Mouse (Mus musculus) fat pad, adult 2 months (tissue): ENCODE measurements around the gene Fbxo21.

Experiments used
- DNase-seq: peaks from one replicate; pipeline ENCODE4 v3.0.0-alpha.2; 2011; ENCODE audit warnings: low read depth, low spot score; ENCODE audit errors: extremely low read depth

The Fbxo21 gene

GRCm38 (mm10) chr5:118019905-118020304 is 43.4 kb downstream of the Fbxo21 start:
- no peak for DNase-seq

- no peak for DNase-seq
These were observed 46.5 kb downstream of the Fbxo21 start for GRCm38 (mm10) chr5:118023053-118023452.

DNA sequence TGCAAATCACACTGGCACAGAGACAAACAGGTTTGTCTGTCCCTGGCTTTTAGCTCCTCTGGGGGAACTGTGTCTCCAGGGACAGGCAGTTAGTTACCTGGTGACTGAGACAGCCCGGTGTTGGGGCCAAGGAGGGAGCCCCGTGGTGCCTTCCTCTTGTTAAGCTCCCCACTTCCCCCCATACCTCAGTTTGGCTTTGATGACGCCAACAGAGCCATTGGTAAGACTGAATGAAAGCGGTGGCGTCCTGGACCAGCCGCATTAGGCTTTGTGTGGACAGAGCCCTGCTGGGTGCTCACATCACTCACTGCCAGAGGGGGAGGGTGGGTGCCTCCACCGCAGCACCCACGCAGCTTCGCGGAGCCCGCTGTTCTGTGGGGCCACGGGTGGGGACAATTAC is 49.4 kb downstream of the Fbxo21 start:
- no peak for DNase-seq

- DNase-seq, result no peak
These were observed 49.8 kb downstream of the Fbxo21 start for GRCm38 (mm10) chr5:118026343-118026742.

- DNase-seq, result no peak
These were observed 50.7 kb downstream of the Fbxo21 start for GRCm38 (mm10) chr5:118027101-118027697.

DNA sequence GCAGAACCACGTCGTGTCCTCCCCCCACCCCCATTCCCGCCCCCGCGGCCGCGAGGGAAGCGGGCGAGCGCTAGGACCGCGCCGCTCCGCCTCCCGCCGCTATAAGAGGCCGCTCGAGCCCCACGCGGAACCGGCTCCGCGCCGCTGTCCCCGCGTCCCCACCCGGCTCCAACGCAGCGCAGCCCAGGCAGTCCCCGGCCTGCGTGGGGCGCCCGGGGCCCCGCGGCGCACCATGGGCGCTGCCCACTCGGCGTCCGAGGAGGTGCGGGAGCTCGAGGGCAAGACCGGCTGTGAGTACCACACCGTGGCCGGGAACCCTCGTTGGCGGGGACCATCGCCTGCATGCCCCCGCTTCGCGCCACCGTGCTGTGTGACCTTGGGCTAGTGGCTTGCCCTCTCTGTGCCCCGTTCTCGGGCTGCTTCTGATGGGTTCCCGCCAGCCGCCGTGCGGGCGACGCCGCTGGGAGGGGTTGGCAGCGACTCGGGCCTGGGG is 51.2 kb downstream of the Fbxo21 start, which contains the start of gene Tesc:
TSS of gene Tesc (plus strand) at position 46 of the 493 bp plus-strand sequence.
- DNase-seq, result no peak

DNA sequence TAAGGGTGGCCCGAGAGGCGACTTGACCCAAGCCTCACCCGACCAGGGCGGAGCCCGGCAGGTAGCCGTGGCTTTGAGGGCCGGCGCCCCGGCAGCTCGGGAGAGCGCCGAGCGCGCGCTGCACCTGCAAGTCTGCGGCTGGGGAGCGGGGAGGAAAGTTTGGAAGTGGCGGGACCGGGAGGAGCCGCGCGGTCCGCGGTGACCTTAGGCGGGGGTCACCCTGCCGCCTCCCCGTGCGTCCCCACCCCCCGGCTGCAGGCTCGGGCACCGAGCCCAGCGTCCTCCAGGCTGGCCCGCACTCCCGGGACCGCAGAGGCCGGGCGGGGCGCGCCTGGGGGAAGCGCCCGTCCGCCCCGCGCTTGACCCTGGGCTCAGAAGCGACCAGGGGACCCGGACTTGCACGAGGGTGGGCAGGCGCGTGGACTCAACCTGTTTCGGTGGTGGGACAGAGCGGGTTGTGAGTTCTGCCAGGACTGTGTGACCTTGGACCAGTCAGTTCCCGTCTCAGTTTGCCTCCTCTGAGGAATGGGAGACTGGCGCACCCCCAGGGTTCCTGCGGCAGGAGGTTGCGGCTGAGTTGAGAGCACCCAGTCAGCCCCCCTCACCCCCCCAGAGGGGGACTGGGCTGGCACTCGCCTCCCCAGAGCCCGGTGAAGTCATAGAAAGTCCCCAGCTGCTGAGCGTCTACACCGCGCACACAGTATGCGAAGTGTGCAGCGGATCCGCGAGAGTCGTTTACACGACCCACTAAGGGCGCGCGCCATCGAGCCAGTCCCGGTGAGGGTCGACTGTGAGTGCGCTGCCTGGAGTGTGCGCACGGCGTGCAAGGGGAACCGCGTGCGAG is 51.9 kb downstream of the Fbxo21 start:
- DNase-seq, result no peak

DNA sequence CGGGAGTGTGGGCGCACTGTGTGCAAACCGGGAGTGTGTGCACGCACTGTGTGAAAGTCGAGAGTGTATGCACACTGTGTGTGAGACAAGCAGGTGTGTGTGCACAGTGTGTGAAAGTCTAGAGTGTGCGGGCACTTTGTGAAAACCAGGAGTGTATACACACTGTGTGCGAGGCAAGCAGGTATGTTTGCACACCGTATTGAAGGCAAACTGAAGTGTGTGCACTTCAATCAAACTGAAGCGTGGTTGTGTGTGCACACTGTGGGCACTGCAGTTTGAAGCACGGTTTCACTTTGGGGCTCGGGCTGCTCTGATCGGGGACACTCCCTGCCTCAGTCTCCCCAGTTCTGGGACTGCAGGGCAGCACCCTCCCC is 52.5 kb downstream of the Fbxo21 start:
- no peak for DNase-seq

GRCm38 (mm10) chr5:118029420-118029819 is 52.9 kb downstream of the Fbxo21 start:
- DNase-seq, result no peak

- no peak for DNase-seq
These were observed 53.6 kb downstream of the Fbxo21 start for GRCm38 (mm10) chr5:118030022-118030675.

DNA sequence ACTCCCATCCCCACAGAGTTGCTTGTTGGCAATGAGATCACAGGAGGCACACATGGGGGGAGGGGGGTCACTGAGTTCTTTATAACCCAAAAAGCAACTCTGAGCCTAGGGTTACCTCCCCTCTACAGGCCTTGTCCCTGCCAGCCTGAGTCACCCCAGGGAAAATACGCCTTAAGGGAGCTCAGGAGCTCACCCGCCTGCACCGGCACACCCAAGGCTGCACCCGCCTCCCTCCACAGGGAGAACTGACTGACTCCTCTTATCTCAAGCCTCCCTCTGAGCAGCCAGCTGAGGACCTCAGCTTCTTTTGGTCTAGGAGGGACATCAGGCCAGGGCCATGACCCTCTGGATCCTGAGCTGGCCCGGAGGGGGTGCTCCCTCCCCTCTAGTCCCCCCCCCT is 54.5 kb downstream of the Fbxo21 start:
- DNase-seq, result no peak

- DNase-seq, result no peak
These were observed 55.0 kb downstream of the Fbxo21 start for GRCm38 (mm10) chr5:118031508-118031907.

- no peak for DNase-seq
These were observed 56.8 kb downstream of the Fbxo21 start for GRCm38 (mm10) chr5:118033328-118033727.

- DNase-seq, result no peak
These were observed 57.2 kb downstream of the Fbxo21 start for GRCm38 (mm10) chr5:118033740-118034139.

- no peak for DNase-seq
These were observed 58.1 kb downstream of the Fbxo21 start for GRCm38 (mm10) chr5:118034632-118035031.

- DNase-seq, result no peak
These were observed 59.3 kb downstream of the Fbxo21 start for GRCm38 (mm10) chr5:118035786-118036185.

DNA sequence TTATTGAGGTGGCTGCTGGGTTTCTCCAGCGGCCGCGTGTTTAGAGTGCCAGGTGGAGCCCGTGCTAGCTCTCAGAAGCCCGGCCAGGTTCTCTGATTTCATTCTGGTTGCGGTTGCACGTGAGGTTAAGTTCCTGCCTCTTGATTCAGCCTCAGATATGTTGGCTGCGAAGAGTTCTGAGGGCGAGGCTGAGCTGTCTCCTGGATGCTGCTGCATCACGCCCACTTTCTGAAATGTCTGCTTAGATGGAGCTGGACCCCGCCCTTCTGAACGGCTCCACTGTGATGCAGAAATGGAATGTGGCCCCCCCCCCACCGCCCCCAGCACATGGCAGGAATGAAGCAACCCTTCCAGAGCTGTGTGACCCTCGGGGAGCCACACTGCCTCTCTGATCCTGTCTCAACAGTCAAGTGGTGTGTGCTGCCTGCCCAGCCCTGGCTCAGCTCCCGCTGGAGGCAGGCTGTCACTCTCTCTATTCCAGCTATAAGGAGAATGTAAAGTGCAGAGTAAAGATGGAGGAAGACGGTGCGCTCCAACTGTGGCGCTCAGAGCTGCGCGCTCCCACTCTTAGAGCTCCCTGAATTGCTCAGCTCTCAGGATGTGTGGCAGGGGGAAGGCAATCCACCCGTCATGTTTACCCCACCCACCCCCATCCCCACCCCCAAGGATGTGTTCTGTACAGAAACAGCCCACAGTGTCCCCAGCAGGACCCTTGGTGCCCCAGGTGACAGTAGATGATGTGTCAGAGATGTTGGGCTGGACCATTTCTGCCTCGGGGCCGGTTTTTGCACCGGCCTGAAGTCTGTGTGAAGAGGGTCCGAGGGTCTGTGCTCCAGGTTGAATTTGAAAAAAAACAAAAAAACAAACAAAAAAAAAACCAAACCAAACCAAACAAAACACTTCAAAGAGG is 60.6 kb downstream of the Fbxo21 start:
- DNase-seq, result no peak

GRCm38 (mm10) chr5:118037798-118038484 is 61.4 kb downstream of the Fbxo21 start:
- no peak for DNase-seq

DNA sequence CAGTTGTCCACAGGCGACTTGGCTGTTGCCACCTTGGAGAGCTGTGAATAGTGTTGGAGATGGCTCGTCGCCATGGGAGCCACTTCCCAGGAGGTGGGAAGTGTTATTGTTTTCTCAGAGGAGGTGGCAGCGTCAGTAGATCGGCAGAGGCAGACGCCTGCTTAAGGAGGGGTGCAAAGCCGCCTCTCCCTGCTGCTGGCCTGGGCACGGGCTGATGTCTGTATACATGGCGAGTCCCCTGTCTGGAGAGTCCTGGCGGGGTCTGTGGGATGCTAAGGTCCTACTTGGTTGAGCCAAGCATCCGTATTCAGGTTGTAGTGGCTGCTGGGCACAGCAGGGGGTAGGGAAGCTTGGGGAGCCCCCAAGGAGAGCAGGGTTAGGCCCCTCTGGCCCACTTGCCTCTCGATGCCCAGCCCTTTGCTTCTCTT is 62.7 kb downstream of the Fbxo21 start:
- no peak for DNase-seq

- DNase-seq, result no peak
These were observed 66.1 kb downstream of the Fbxo21 start for GRCm38 (mm10) chr5:118042599-118042998.
